Mouse (Mus musculus): ENCODE results near the gene Cfap52.

GRCm38 (mm10) chr11:67953604-67954003 lies 11.8 kb downstream of the Cfap52 start:
- TF ChIP-seq EP300 (IDR thresholded peaks at IDR 0.05), result no peak
- TF ChIP-seq CTCF (IDR thresholded peaks at IDR 0.05), result no peak

Data from lung, postnatal 0 days (tissue).